Mouse (Mus musculus): ENCODE measurements around the gene Rps6kc1.

- TF ChIP-seq CTCF (IDR thresholded peaks at IDR 0.05; ENCODE audit: low read depth), result no peak
- no peak for TF ChIP-seq EP300 (IDR thresholded peaks at IDR 0.05; ENCODE audit: low read depth)
These were observed 85.0 kb downstream of the Rps6kc1 start for GRCm38 (mm10) chr1:190826486-190827034.
